22 mouse cellular contexts compared by ENCODE assay signal in genomic region chr10:108345123-108345522, GRCm38 (mm10). TPM values are rescaled to one million over a fixed set of nuclear protein-coding genes. Genes with fewer than 3 reads are reported as not detected.
DNase-seq lines count a peak whose midpoint lies in the region; ATAC-seq and TF ChIP-seq lines count a peak whose summit lies in the region.
"Had no signal": no experiment of that assay in that cellular context is flagged by ENCODE, and none has a peak within 500 bp of the region (broad histone marks: within the 10 kb centered on the region; RNA-seq: fewer than 3 reads in every experiment).

No protein-coding gene starts in this region.

- H3K9me3 ChIP-seq in intestine, embryonic 15.5 days: no peaks in the 10 kb centered on the region
- H3K9me3 ChIP-seq in stomach, embryonic 14.5 days (ENCODE audit: control insufficient read depth, low read depth, low read length): no peaks in the 10 kb centered on the region
- H3K9me3 ChIP-seq: forebrain, embryonic 15.5 days; G1E; heart, embryonic 15.5 days had no signal

- no peak overlapping the region for H3K4me2 ChIP-seq in intestine, embryonic 15.5 days (replicated peaks)
- no peak overlapping the region for H3K4me2 ChIP-seq in stomach, embryonic 14.5 days (replicated peaks; ENCODE audit: low read depth, low read length)
- H3K4me2 ChIP-seq: forebrain, embryonic 15.5 days; heart, embryonic 11.5 days; heart, embryonic 15.5 days; hindbrain, embryonic 13.5 days had no signal

- H3K4me1 ChIP-seq in liver, adult 2 months (ENCODE audit: control insufficient read depth, insufficient read depth, low read length): no peaks in the 10 kb centered on the region; the same call in 1 of the 2 replicates
- H3K4me1 ChIP-seq in intestine, embryonic 15.5 days (replicated peaks): 0 out of 2 replicates have a peak, but pooled peaks cover 6% of the 10 kb centered on the region
- H3K4me1 ChIP-seq in stomach, embryonic 14.5 days (ENCODE audit: control insufficient read depth, insufficient read depth, low read length): no peaks in the 10 kb centered on the region; the same call in 1 of the 2 replicates
- H3K4me1 ChIP-seq: embryonic facial prominence, embryonic 10.5 days; forebrain, embryonic 15.5 days; hindbrain, embryonic 13.5 days had no signal

- no peak for TF ChIP-seq POLR2A in liver, adult 2 months (IDR thresholded peaks at IDR 0.05; ENCODE audit: extremely low read depth, insufficient read depth, low read length)

- H3K79me2 ChIP-seq in liver, adult 2 months (ENCODE audit: control insufficient read depth, insufficient read depth, low read length): peaks cover 18% of the 10 kb centered on the region

- H3K9ac ChIP-seq in liver, adult 2 months (ENCODE audit: low read depth, low read length): no peak overlapping the region
- no peak overlapping the region for H3K9ac ChIP-seq in intestine, embryonic 15.5 days
- H3K9ac ChIP-seq in stomach, embryonic 14.5 days (replicated peaks; ENCODE audit: low read depth, low read length): no peak overlapping the region
- H3K9ac ChIP-seq: forebrain, embryonic 15.5 days; heart, embryonic 15.5 days; hindbrain, embryonic 13.5 days had no signal

- peak; percentile 94 for ATAC-seq in intestine, embryonic 15.5 days
- peak; percentile 84 for ATAC-seq in stomach, embryonic 14.5 days (ENCODE audit: insufficient number of reproducible peaks, insufficient read depth, low FRiP score, low read depth)
- ATAC-seq: CD4-positive, CD25-positive, alpha-beta regulatory T cell, adult 4 months; forebrain, embryonic 15.5 days had no signal

- no peaks in the 10 kb centered on the region for H3K27me3 ChIP-seq in liver, adult 2 months (ENCODE audit: control insufficient read depth, insufficient read depth, low read length)
- no peaks in the 10 kb centered on the region for H3K27me3 ChIP-seq in intestine, embryonic 15.5 days (replicated peaks)
- no peaks in the 10 kb centered on the region for H3K27me3 ChIP-seq in stomach, embryonic 14.5 days (ENCODE audit: control insufficient read depth, insufficient read depth, low read length)
- H3K27me3 ChIP-seq: forebrain, embryonic 15.5 days; heart, embryonic 15.5 days; hindbrain, embryonic 13.5 days had no signal

- 0 out of 2 replicates have a peak, but pooled peaks cover 4% of the 10 kb centered on the region for H3K36me3 ChIP-seq in liver, adult 2 months (ENCODE audit: control insufficient read depth, insufficient read depth, low read length)
- no peaks in the 10 kb centered on the region for H3K36me3 ChIP-seq in intestine, embryonic 15.5 days
- H3K36me3 ChIP-seq in stomach, embryonic 14.5 days (ENCODE audit: control insufficient read depth, insufficient read depth, low read length): no peaks in the 10 kb centered on the region
- H3K36me3 ChIP-seq: forebrain, embryonic 15.5 days; heart, embryonic 15.5 days; hindbrain, embryonic 13.5 days had no signal

- DNase-seq in liver, adult 2 months (ENCODE audit: extremely low read depth, low read depth, low spot score): peak; percentile 53
- no peak for DNase-seq in liver
- peak; percentile 68 for DNase-seq in yolk sac, embryonic 10.5 days (ENCODE audit: low spot score)
- DNase-seq in spleen, postnatal 14 days (ENCODE audit: low spot score in 2 of 2): no peak
- no peak for DNase-seq in neural tube, embryonic 10.5 days (ENCODE audit: extremely low spot score, low spot score)
- DNase-seq: adrenal gland, adult 8-10 months; adrenal gland, postnatal 36 days; B cell, adult 2 months; cerebellum, adult 2 months; cerebellum, postnatal 10 days; heart, adult 18-20 months; heart, postnatal 14 days had no signal

- 75% methylated on average over 9 of the region's 9 CpGs for WGBS in liver, adult 2 months
- WGBS in intestine, embryonic 15.5 days: 83% methylated on average over 9 of the region's 9 CpGs
- WGBS in stomach, embryonic 14.5 days: 87% methylated on average over 9 of the region's 9 CpGs

- H3K27ac ChIP-seq in liver, adult 2 months (replicated peaks; ENCODE audit: insufficient read depth, low read depth, low read length): no peak overlapping the region
- no peak overlapping the region; the same call in 1 of the 2 replicates for H3K27ac ChIP-seq in intestine, embryonic 15.5 days
- no peak overlapping the region for H3K27ac ChIP-seq in stomach, embryonic 14.5 days (ENCODE audit: low read length)
- H3K27ac ChIP-seq: embryonic facial prominence, embryonic 10.5 days; forebrain, embryonic 10.5 days; forebrain, embryonic 15.5 days; heart, embryonic 15.5 days; hindbrain, embryonic 13.5 days had no signal

- no peak overlapping the region for H3K4me3 ChIP-seq in liver, adult 2 months (ENCODE audit: insufficient read depth, low read depth, low read length)
- H3K4me3 ChIP-seq in intestine, embryonic 15.5 days (replicated peaks): no peak overlapping the region
- H3K4me3 ChIP-seq in stomach, embryonic 14.5 days (ENCODE audit: low read depth, low read length): no peak overlapping the region
- H3K4me3 ChIP-seq: embryonic facial prominence, embryonic 10.5 days; forebrain, embryonic 10.5 days; forebrain, embryonic 15.5 days; heart, embryonic 15.5 days; hindbrain, embryonic 13.5 days had no signal

- no peak for TF ChIP-seq CTCF in liver, adult 2 months (IDR thresholded peaks at IDR 0.05; ENCODE audit: low read depth, low read length)

RNA-seq across cellular contexts. Expression of gene Pawr, which starts 13.2 kb away (rescaled TPM):
- 7.1 and 7.5 TPM in 2 replicates for total RNA-seq in liver, adult 2 months (2014; rRNA removed)
- 5.0 and 5.3 TPM in 2 replicates for polyA plus RNA-seq in liver, adult 2 months (2012; rRNA removed)
- polyA plus RNA-seq in intestine, embryonic 15.5 days (2015; fragmentation: Nextera tagmentation; extraction: Ambion mirVana): 10.0 and 11.8 TPM in 2 replicates
- polyA plus RNA-seq in stomach, embryonic 14.5 days (2014; fragmentation: Nextera tagmentation; extraction: Ambion mirVana): 13.5 and 18.5 TPM in 2 replicates
- polyA plus RNA-seq: CD4-positive, CD25-positive, alpha-beta regulatory T cell, adult 4 months had no signal

Comparison
In these comparisons a context has a peak if more than half of its experiments do, and no peak if none do; other contexts are left out.
1. DNase-seq: peak in liver, adult 2 months (single experiment) and yolk sac, embryonic 10.5 days (single experiment); none in liver (single experiment), spleen, postnatal 14 days (0 of 2) and neural tube, embryonic 10.5 days (single experiment).